Mouse (Mus musculus) intestine, postnatal 0 days (tissue): ENCODE measurements around the gene Rfc5. TPM values are rescaled to one million over a fixed set of nuclear protein-coding genes. Genes with fewer than 3 reads are reported as not detected.

Experiments used
- ATAC-seq: fragments of 200-750 bp; cut with Nextera tagmentation; 2 replicates; pipeline ENCODE4 v1.8.0; 2017; ENCODE audit warnings: mild to moderate bottlenecking, moderate TSS enrichment, moderate library complexity
- H3K27ac ChIP-seq: fragments of 300-500 bp; sonication (generic); 2 replicates; pipeline ENCODE4 v1.5.1; 2014; ENCODE audit warnings: mild to moderate bottlenecking, low read depth, low read length, moderate library complexity
- H3K27me3 ChIP-seq: fragments of 300-500 bp; sonication (generic); replicated peaks from 2 replicates; pipeline ENCODE4 v1.6.1; 2014; ENCODE audit warnings: low read length, mixed read lengths; ENCODE audit not compliant: control insufficient read depth, insufficient read depth
- H3K36me3 ChIP-seq: fragments of 300-500 bp; sonication (generic); 2 replicates; pipeline ENCODE4 v1.6.1; 2014; ENCODE audit warnings: mild to moderate bottlenecking, moderate library complexity; ENCODE audit not compliant: control insufficient read depth, insufficient read depth
- H3K4me1 ChIP-seq: fragments of 300-500 bp; sonication (generic); replicated peaks from 2 replicates; pipeline ENCODE4 v1.6.1; 2014; ENCODE audit warnings: antibody characterized with exemption, low read length, mixed read lengths; ENCODE audit not compliant: control insufficient read depth, insufficient read depth
- H3K4me2 ChIP-seq: fragments of 300-500 bp; sonication (generic); replicated peaks from 2 replicates; pipeline ENCODE4 v1.6.1; 2014; ENCODE audit warnings: low read depth, mild to moderate bottlenecking, moderate library complexity
- H3K4me3 ChIP-seq: fragments of 300-500 bp; sonication (generic); 2 replicates; pipeline ENCODE4 v1.5.1; 2014; ENCODE audit warnings: low read depth, low read length
- H3K9ac ChIP-seq: fragments of 300-500 bp; sonication (generic); 2 replicates; pipeline ENCODE4 v1.6.1; 2014; ENCODE audit warnings: mild to moderate bottlenecking, low read depth, low read length
- H3K9me3 ChIP-seq: fragments of 300-500 bp; sonication (generic); 2 replicates; pipeline ENCODE4 v1.6.1; 2016; ENCODE audit warnings: mixed run types; ENCODE audit not compliant: control insufficient read depth
- CTCF ChIP-seq: sonication (generic); IDR thresholded peaks from 2 replicates; pipeline ENCODE4 v1.5.1; 2016; ENCODE audit warnings: low read depth, mild to moderate bottlenecking, control low read depth, antibody characterized with exemption, moderate library complexity
- WGBS: fragments of 180-500 bp; shearing (Covaris S2); extraction: QIAGEN DNeasy Blood & Tissue Kit; methylation state at CpG from one replicate; pipeline ENCODE4 v1.1.7; 2014; 5-methylcytosine and 5-hydroxymethylcytosine counted together
- polyA plus RNA-seq: library from polyadenylated mRNA; unstranded; fragments of >200 nt; fragmentation: Nextera tagmentation; extraction: Ambion mirVana; gene quantifications from 2 replicates; pipeline ENCODE4 v1.2.1, GENCODE M21; 2015

The Rfc5 gene
- polyA plus RNA-seq, 1 experiment from 2014 or later, result 29.1 TPM

- Histone ChIP-seq H3K9me3 (no peaks in the 10 kb centered on the region), H3K9ac (no peak overlapping the region), H3K4me2 (no peak overlapping the region), H3K4me3 (no peak overlapping the region), H3K27me3 (no peaks in the 10 kb centered on the region), H3K36me3 (peaks cover 94% of the 10 kb centered on the region), H3K4me1 (no peaks in the 10 kb centered on the region), H3K27ac (no peak overlapping the region)
- no peak for ATAC-seq
- TF ChIP-seq CTCF, result no peak
- WGBS, result 92% methylated on average over 9 of the region's 9 CpGs
These were observed 15.4 kb downstream of the Rfc5 start for GRCm38 (mm10) chr5:117373418-117373817.

GRCm38 (mm10) chr5:117370592-117370991 lies 18.3 kb downstream of the Rfc5 start:
- ATAC-seq, result no peak
- H3K36me3 ChIP-seq, result peaks cover 83% of the 10 kb centered on the region
- H3K4me3 ChIP-seq, result no peak overlapping the region
- no peak overlapping the region for H3K4me2 ChIP-seq
- H3K27me3 ChIP-seq, result no peaks in the 10 kb centered on the region
- 84% methylated on average over 10 of the region's 10 CpGs for WGBS
- no peaks in the 10 kb centered on the region; the same call in 1 of the 2 replicates for H3K4me1 ChIP-seq
- no peak for TF ChIP-seq CTCF
- no peak overlapping the region for H3K27ac ChIP-seq
- no peaks in the 10 kb centered on the region for H3K9me3 ChIP-seq
- no peak overlapping the region for H3K9ac ChIP-seq

- TF ChIP-seq CTCF, result no peak
- Histone ChIP-seq H3K9me3 (no peaks in the 10 kb centered on the region), H3K4me2 (no peak overlapping the region), H3K27ac (peak overlapping the region; percentile 99), H3K9ac (0 out of 2 replicates have a peak overlapping the region, but pooled peaks have one; percentile 22), H3K4me3 (no peak overlapping the region), H3K36me3 (peaks cover 60% of the 10 kb centered on the region), H3K4me1 (peaks cover 6% of the 10 kb centered on the region), H3K27me3 (no peaks in the 10 kb centered on the region)
- WGBS, result 27% methylated on average over 8 of the region's 8 CpGs
- ATAC-seq, result no peak
These were observed 21.6 kb downstream of the Rfc5 start for GRCm38 (mm10) chr5:117367206-117367605.

GRCm38 (mm10) chr5:117365904-117366561 lies 22.8 kb downstream of the Rfc5 start:
- TF ChIP-seq CTCF, result no peak
- Histone ChIP-seq H3K4me1 (peaks cover 6% of the 10 kb centered on the region), H3K4me2 (peak overlapping the region; percentile 57; the same call in 1 of the 2 replicates), H3K4me3 (no peak overlapping the region), H3K9me3 (no peaks in the 10 kb centered on the region), H3K9ac (no peak overlapping the region), H3K27me3 (no peaks in the 10 kb centered on the region), H3K36me3 (peaks cover 53% of the 10 kb centered on the region), H3K27ac (peak overlapping the region; percentile 99)
- peak; percentile 82 for ATAC-seq
- WGBS, result 53% methylated on average over 13 of the region's 13 CpGs

- Histone ChIP-seq H3K9ac (peak overlapping the region; percentile 31; the same call in 1 of the 2 replicates), H3K9me3 (no peaks in the 10 kb centered on the region), H3K27ac (peak overlapping the region; percentile 99), H3K27me3 (no peaks in the 10 kb centered on the region), H3K4me1 (peaks cover 6% of the 10 kb centered on the region), H3K36me3 (peaks cover 41% of the 10 kb centered on the region), H3K4me2 (peak overlapping the region; percentile 57), H3K4me3 (peak overlapping the region; percentile 27; the same call in 1 of the 2 replicates)
- 78% methylated on average over 3 of the region's 3 CpGs for WGBS
- ATAC-seq, result no peak
- TF ChIP-seq CTCF, result no peak
These were observed 24.0 kb downstream of the Rfc5 start for GRCm38 (mm10) chr5:117364821-117365220.

GRCm38 (mm10) chr5:117363066-117363782 lies 25.6 kb downstream of the Rfc5 start:
- H3K9ac ChIP-seq, result peak overlapping the region; percentile 63
- peak overlapping the region; percentile 57 for H3K4me2 ChIP-seq
- no peak for TF ChIP-seq CTCF
- H3K36me3 ChIP-seq, result peaks cover 25% of the 10 kb centered on the region; the same call in 1 of the 2 replicates
- no peaks in the 10 kb centered on the region for H3K9me3 ChIP-seq
- no peak for ATAC-seq
- peak overlapping the region; percentile 99 for H3K27ac ChIP-seq
- no peaks in the 10 kb centered on the region for H3K27me3 ChIP-seq
- H3K4me3 ChIP-seq, result peak overlapping the region; percentile 27
- H3K4me1 ChIP-seq, result peaks cover 6% of the 10 kb centered on the region
- WGBS, result 33% methylated on average over 15 of the region's 15 CpGs
